Mouse (Mus musculus) midbrain, embryonic 13.5 days (tissue): ENCODE data around the gene Slc10a6. TPM values are rescaled to one million over a fixed set of nuclear protein-coding genes. Genes with fewer than 3 reads are reported as not detected.

ENCODE experiments used
- ATAC-seq: fragments of 200-750 bp; cut with Nextera tagmentation; 2 replicates; pipeline ENCODE4 v1.8.0; 2017; ENCODE audit warnings: mild to moderate bottlenecking, moderate TSS enrichment, moderate library complexity
- H3K27ac ChIP-seq: fragments of 300-500 bp; sonication (generic); 2 replicates; pipeline ENCODE4 v1.5.1; 2015; ENCODE audit warnings: inconsistent platforms, mild to moderate bottlenecking, moderate library complexity
- H3K27me3 ChIP-seq: fragments of 300-500 bp; sonication (generic); 2 replicates; pipeline ENCODE4 v1.6.1; 2015; ENCODE audit warnings: mild to moderate bottlenecking, inconsistent platforms
- H3K36me3 ChIP-seq: fragments of 300-500 bp; sonication (generic); 2 replicates; pipeline ENCODE4 v1.6.1; 2015; ENCODE audit warnings: mild to moderate bottlenecking, inconsistent platforms
- H3K4me1 ChIP-seq: fragments of 300-500 bp; sonication (generic); replicated peaks from 2 replicates; pipeline ENCODE4 v1.6.1; 2015; ENCODE audit warnings: inconsistent platforms
- H3K4me2 ChIP-seq: fragments of 300-500 bp; sonication (generic); replicated peaks from 2 replicates; pipeline ENCODE4 v1.6.1; 2015; ENCODE audit warnings: moderate library complexity, mild to moderate bottlenecking, inconsistent platforms
- H3K4me3 ChIP-seq: fragments of 300-500 bp; sonication (generic); replicated peaks from 2 replicates; pipeline ENCODE4 v1.5.1; 2015; ENCODE audit warnings: mild to moderate bottlenecking, inconsistent platforms
- H3K9ac ChIP-seq: fragments of 300-500 bp; sonication (generic); replicated peaks from 2 replicates; pipeline ENCODE4 v1.6.1; 2015; ENCODE audit warnings: mild to moderate bottlenecking, inconsistent platforms
- H3K9me3 ChIP-seq: fragments of 300-500 bp; sonication (generic); 2 replicates; pipeline ENCODE4 v1.6.1; 2016; ENCODE audit warnings: mild to moderate bottlenecking, inconsistent platforms
- WGBS: fragments of 180-500 bp; shearing (Covaris S2); methylation state at CpG from one replicate; pipeline ENCODE4 v1.1.7; 2015; 5-methylcytosine and 5-hydroxymethylcytosine counted together
- polyA plus RNA-seq: library from polyadenylated mRNA; unstranded; fragments of >200 nt; fragmentation: Nextera tagmentation; extraction: Ambion mirVana; gene quantifications from 2 replicates; pipeline ENCODE4 v1.2.1, GENCODE M21; 2015

The Slc10a6 gene
- polyA plus RNA-seq, 1 experiment from 2014 or later, result 0.09 TPM

DNA sequence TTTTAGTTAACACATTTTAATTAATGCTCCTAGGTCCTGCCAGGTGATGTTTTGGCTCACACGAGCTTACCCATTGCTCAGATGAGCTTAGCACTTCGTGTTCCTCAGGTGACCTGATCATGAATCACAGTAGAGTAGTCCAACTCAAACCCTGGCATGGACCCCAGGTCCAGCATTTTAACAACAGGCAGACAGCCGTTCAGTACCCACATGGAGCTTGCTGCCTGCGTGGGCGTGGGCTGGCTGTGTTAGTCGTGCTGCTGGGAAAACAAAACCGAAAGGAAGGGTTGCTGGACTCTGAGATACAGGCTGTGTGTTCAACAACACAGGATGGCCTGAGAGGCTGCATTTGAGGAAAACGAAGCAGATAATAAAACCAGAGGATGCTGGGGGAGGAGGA lies 36.5 kb downstream of the Slc10a6 start:
- peaks cover 9% of the 10 kb centered on the region; the same call in 1 of the 2 replicates for H3K4me1 ChIP-seq
- H3K27me3 ChIP-seq, result no peaks in the 10 kb centered on the region
- H3K27ac ChIP-seq, result no peak overlapping the region

DNA sequence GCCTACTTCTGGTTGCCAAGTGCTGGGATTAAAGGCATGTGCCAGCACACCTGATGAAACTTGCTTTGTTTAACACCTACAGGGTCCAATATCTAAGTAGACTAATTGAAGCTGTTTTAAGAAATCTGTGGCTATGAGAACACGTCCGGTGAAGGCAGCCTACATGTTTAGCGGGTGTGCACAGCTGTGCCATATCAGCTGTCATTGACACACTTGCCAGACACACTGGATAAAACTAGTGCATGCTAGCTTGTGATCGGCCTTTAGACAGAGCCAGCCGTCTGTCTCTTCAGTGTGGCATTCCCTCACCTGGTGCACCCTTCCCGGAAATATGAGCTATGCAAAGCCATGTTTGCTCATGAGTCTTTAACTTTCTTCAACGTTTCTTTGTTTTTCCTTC lies 37.4 kb downstream of the Slc10a6 start:
- peaks cover 9% of the 10 kb centered on the region; the same call in 1 of the 2 replicates for H3K4me1 ChIP-seq
- H3K27ac ChIP-seq, result no peak overlapping the region
- no peaks in the 10 kb centered on the region for H3K27me3 ChIP-seq
- H3K36me3 ChIP-seq, result peaks cover 21% of the 10 kb centered on the region
- 96% methylated on average over 7 of the region's 7 CpGs for WGBS
- H3K9me3 ChIP-seq, result no peaks in the 10 kb centered on the region
- no peak for ATAC-seq
- no peak overlapping the region for H3K9ac ChIP-seq
- H3K4me3 ChIP-seq, result no peak overlapping the region
- H3K4me2 ChIP-seq, result no peak overlapping the region

More for the DNA sequence above, 36.5 kb downstream of the Slc10a6 start:
- Histone ChIP-seq H3K36me3 (peaks cover 21% of the 10 kb centered on the region), H3K9me3 (no peaks in the 10 kb centered on the region), H3K4me2 (no peak overlapping the region), H3K9ac (no peak overlapping the region), H3K4me3 (no peak overlapping the region)
- ATAC-seq, result no peak
- 90% methylated on average over 8 of the region's 8 CpGs for WGBS

- Histone ChIP-seq H3K9ac (no peak overlapping the region), H3K27me3 (no peaks in the 10 kb centered on the region), H3K4me1 (no peaks in the 10 kb centered on the region), H3K36me3 (peaks cover 17% of the 10 kb centered on the region), H3K4me3 (no peak overlapping the region), H3K4me2 (no peak overlapping the region), H3K9me3 (no peaks in the 10 kb centered on the region), H3K27ac (no peak overlapping the region)
- no peak for ATAC-seq
- WGBS, result 84% methylated on average over 7 of the region's 7 CpGs
Measured at GRCm38 (mm10) chr5:103587219-103587618, 42.0 kb downstream of the Slc10a6 start.

DNA sequence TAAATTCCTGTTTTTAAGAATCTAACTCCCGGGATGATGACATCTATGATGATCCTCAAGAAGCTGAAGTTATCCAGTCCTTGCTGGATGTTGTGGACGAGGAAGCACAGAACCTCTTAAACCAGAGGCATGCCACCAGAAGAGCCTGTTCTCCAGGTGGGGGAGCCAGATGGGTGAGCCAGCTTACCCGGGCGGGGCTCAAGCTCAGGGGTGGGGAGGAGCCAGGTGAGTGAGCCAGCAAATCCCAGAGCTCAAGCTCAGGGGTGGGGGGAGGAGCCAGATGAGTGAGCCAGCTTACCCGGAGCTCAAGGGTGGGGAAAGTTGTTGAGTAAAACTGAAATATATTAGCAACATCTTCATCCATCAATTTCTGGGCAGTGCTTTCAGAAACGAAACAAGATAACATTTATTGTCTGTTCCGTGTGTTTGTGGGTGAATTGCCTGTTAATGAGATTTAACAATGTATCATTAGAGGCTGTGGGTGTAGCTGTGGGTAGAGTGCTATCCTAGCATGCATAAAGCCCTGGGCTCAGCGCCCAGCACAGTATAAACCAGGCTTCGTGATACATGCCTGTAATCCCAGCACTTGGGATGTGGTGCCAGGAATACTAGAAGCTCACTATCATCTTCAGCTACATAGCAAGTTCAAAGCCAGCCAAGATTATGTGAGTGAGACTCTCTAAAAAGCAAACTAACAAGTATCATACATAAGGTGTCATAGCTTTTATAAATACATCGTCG lies 49.4 kb downstream of the Slc10a6 start:
- WGBS, result 84% methylated on average over 11 of the region's 11 CpGs
- no peak for ATAC-seq
- H3K9ac ChIP-seq, result no peak overlapping the region

DNA sequence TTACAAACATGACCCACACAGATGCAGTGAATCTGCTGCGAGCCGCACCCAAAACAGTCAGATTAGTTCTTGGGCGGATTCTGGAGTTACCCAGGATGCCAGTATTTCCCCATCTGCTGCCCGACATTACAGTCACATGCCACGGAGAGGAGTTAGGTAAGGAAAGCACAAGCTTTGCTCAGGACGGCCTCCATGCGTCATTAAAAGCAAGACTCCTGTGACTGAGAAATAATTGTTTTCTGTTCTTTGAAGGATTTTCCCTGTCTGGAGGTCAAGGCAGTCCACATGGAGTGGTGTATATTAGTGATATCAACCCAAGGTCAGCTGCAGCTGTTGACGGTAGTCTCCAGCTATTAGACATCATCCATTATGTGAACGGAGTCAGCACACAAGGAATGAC lies 59.8 kb downstream of the Slc10a6 start:
- H3K27me3 ChIP-seq, result no peaks in the 10 kb centered on the region
- no peak overlapping the region for H3K9ac ChIP-seq
- 92% methylated on average over 9 of the region's 9 CpGs for WGBS

More for the DNA sequence above, 49.4 kb downstream of the Slc10a6 start:
- Histone ChIP-seq H3K9me3 (no peaks in the 10 kb centered on the region), H3K4me1 (no peaks in the 10 kb centered on the region), H3K27ac (no peak overlapping the region), H3K4me3 (no peak overlapping the region), H3K27me3 (no peaks in the 10 kb centered on the region), H3K36me3 (peaks cover 7% of the 10 kb centered on the region; the same call in 1 of the 2 replicates), H3K4me2 (no peak overlapping the region)

DNA sequence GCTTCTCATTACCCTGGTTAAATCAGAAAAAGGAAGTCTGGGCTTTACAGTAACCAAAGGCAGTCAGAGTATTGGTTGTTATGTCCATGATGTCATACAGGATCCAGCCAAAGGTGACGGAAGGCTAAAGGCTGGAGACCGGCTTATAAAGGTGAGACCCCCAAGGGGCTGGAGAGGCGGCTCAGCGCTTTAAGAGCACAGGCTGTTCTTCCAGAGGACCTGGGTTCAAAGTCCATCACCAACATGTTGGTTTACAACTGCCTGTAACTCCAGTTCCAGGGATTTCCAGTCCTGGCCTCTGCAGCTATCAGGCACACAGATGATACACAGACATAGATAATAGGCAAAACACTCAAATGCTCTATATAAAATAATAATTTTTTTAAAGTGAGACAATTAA lies 61.2 kb downstream of the Slc10a6 start:
- Histone ChIP-seq H3K4me1 (no peaks in the 10 kb centered on the region), H3K4me2 (no peak overlapping the region), H3K9me3 (no peaks in the 10 kb centered on the region), H3K27ac (no peak overlapping the region), H3K36me3 (peaks cover 37% of the 10 kb centered on the region; the same call in 1 of the 2 replicates), H3K4me3 (no peak overlapping the region), H3K27me3 (no peaks in the 10 kb centered on the region), H3K9ac (no peak overlapping the region)
- WGBS, result 95% methylated on average over 4 of the region's 4 CpGs
- no peak for ATAC-seq

More for the DNA sequence above, 59.8 kb downstream of the Slc10a6 start:
- H3K4me1 ChIP-seq, result no peaks in the 10 kb centered on the region
- H3K4me3 ChIP-seq, result no peak overlapping the region
- no peak for ATAC-seq
- H3K36me3 ChIP-seq, result peaks cover 31% of the 10 kb centered on the region; the same call in 1 of the 2 replicates
- no peak overlapping the region for H3K27ac ChIP-seq
- H3K9me3 ChIP-seq, result no peaks in the 10 kb centered on the region
- H3K4me2 ChIP-seq, result no peak overlapping the region

- no peak overlapping the region for H3K4me2 ChIP-seq
Measured at GRCm38 (mm10) chr5:103560546-103560945, 68.7 kb downstream of the Slc10a6 start.

More at GRCm38 (mm10) chr5:103560546-103560945, 68.7 kb downstream of the Slc10a6 start:
- no peak overlapping the region for H3K4me3 ChIP-seq
- WGBS, result 95% methylated on average over 9 of the region's 9 CpGs
- H3K9ac ChIP-seq, result no peak overlapping the region
- no peaks in the 10 kb centered on the region for H3K27me3 ChIP-seq
- H3K27ac ChIP-seq, result no peak overlapping the region
- H3K4me1 ChIP-seq, result no peaks in the 10 kb centered on the region
- H3K36me3 ChIP-seq, result peaks cover 53% of the 10 kb centered on the region
- ATAC-seq, result no peak
- H3K9me3 ChIP-seq, result no peaks in the 10 kb centered on the region

Other genes starting within 250 kb of the Slc10a6 start
- 6.8 and 8.7 TPM in 2 replicates for gene Ptpn13, start 204.2 kb downstream of the Slc10a6 start, polyA plus RNA-seq
- gene 1700016H13Rik, start 26.6 kb upstream of the Slc10a6 start, polyA plus RNA-seq, result 0.17 and 0.28 TPM in 2 replicates
- gene Aff1, start 63.0 kb upstream of the Slc10a6 start, polyA plus RNA-seq, result 1.9 and 2.3 TPM in 2 replicates